Mouse (Mus musculus): Measurements from ENCODE around the gene Epdr1. TPM values are rescaled to one million over a fixed set of nuclear protein-coding genes. Genes with fewer than 3 reads are reported as not detected.

The Epdr1 gene
- polyA plus RNA-seq (2016; fragmentation: Nextera tagmentation; extraction: Ambion mirVana), result 20.8 and 21.1 TPM in 2 replicates

- H3K27ac ChIP-seq, result peak within 1 kb of the TSS; percentile 93
Observed at GRCm38 (mm10) chr13:19619216-19619927, at the start of gene Epdr1. Epdr1 (minus strand) TSS chr13:19619927.

GRCm38 (mm10) chr13:19668355-19669140 is 48.8 kb upstream of the Epdr1 start:
- Histone ChIP-seq H3K4me3 (no peak overlapping the region), H3K27me3 (ENCODE audit: poor library complexity, severe bottlenecking) (no peaks in the 10 kb centered on the region), H3K36me3 (replicated peaks) (no peaks in the 10 kb centered on the region), H3K27ac (no peak overlapping the region), H3K4me1 (no peaks in the 10 kb centered on the region), H3K9me3 (no peaks in the 10 kb centered on the region)
- 90% methylated on average over 4 of the region's 4 CpGs for WGBS
- DNase-seq (ENCODE audit: extremely low spot score, low spot score), result no peak

More at GRCm38 (mm10) chr13:19619216-19619927, at the start of gene Epdr1:
- no peaks in the 10 kb centered on the region for H3K9me3 ChIP-seq
- peaks cover 35% of the 10 kb centered on the region for H3K4me1 ChIP-seq
- under 1% methylated on average over 46 of the region's 46 CpGs for WGBS
- H3K27me3 ChIP-seq (ENCODE audit: poor library complexity, severe bottlenecking), result peaks cover 42% of the 10 kb centered on the region
- no peaks in the 10 kb centered on the region for H3K36me3 ChIP-seq (replicated peaks)
- peak; percentile 79 for DNase-seq (ENCODE audit: extremely low spot score, low spot score)
- H3K4me3 ChIP-seq, result peak within 1 kb of the TSS; percentile 76

GRCm38 (mm10) chr13:19652405-19652804 is 32.7 kb upstream of the Epdr1 start:
- no peak for DNase-seq (ENCODE audit: extremely low spot score, low spot score)
- H3K27me3 ChIP-seq (ENCODE audit: poor library complexity, severe bottlenecking), result no peaks in the 10 kb centered on the region
- H3K27ac ChIP-seq, result no peak overlapping the region
- WGBS, result 91% methylated on average over 2 of the region's 2 CpGs
- H3K4me1 ChIP-seq, result no peaks in the 10 kb centered on the region
- H3K9me3 ChIP-seq, result no peaks in the 10 kb centered on the region
- H3K4me3 ChIP-seq, result no peak overlapping the region
- H3K36me3 ChIP-seq (replicated peaks), result no peaks in the 10 kb centered on the region

GRCm38 (mm10) chr13:19649824-19650223 is 30.1 kb upstream of the Epdr1 start:
- Histone ChIP-seq H3K36me3 (replicated peaks) (no peaks in the 10 kb centered on the region), H3K4me1 (no peaks in the 10 kb centered on the region), H3K9me3 (no peaks in the 10 kb centered on the region), H3K27me3 (ENCODE audit: poor library complexity, severe bottlenecking) (no peaks in the 10 kb centered on the region), H3K27ac (no peak overlapping the region), H3K4me3 (no peak overlapping the region)
- no peak for DNase-seq (ENCODE audit: extremely low spot score, low spot score)
- WGBS, result 99% methylated on average over 2 of the region's 2 CpGs

GRCm38 (mm10) chr13:19644225-19644624 is 24.5 kb upstream of the Epdr1 start:
- no peak for DNase-seq (ENCODE audit: extremely low spot score, low spot score)
- no peaks in the 10 kb centered on the region for H3K9me3 ChIP-seq
- no peak overlapping the region for H3K27ac ChIP-seq
- H3K27me3 ChIP-seq (ENCODE audit: poor library complexity, severe bottlenecking), result no peaks in the 10 kb centered on the region
- 83% methylated on average over 2 of the region's 2 CpGs for WGBS
- H3K36me3 ChIP-seq (replicated peaks), result no peaks in the 10 kb centered on the region
- H3K4me3 ChIP-seq, result no peak overlapping the region
- H3K4me1 ChIP-seq, result no peaks in the 10 kb centered on the region

GRCm38 (mm10) chr13:19643519-19643918 is 23.8 kb upstream of the Epdr1 start:
- Histone ChIP-seq H3K27ac (no peak overlapping the region), H3K36me3 (replicated peaks) (no peaks in the 10 kb centered on the region), H3K9me3 (no peaks in the 10 kb centered on the region), H3K27me3 (ENCODE audit: poor library complexity, severe bottlenecking) (no peaks in the 10 kb centered on the region), H3K4me1 (no peaks in the 10 kb centered on the region), H3K4me3 (no peak overlapping the region)
- DNase-seq (ENCODE audit: extremely low spot score, low spot score), result no peak
- WGBS, result 92% methylated on average over 1 of the region's 1 CpGs

- WGBS, result 89% methylated on average over 2 of the region's 2 CpGs
- Histone ChIP-seq H3K36me3 (replicated peaks) (no peaks in the 10 kb centered on the region), H3K4me1 (no peaks in the 10 kb centered on the region), H3K4me3 (no peak overlapping the region), H3K27me3 (ENCODE audit: poor library complexity, severe bottlenecking) (no peaks in the 10 kb centered on the region), H3K27ac (no peak overlapping the region), H3K9me3 (no peaks in the 10 kb centered on the region)
- no peak for DNase-seq (ENCODE audit: extremely low spot score, low spot score)
Observed at GRCm38 (mm10) chr13:19640203-19640851, 20.6 kb upstream of the Epdr1 start.

- Histone ChIP-seq H3K36me3 (replicated peaks) (no peaks in the 10 kb centered on the region), H3K4me3 (no peak overlapping the region), H3K27ac (no peak overlapping the region), H3K9me3 (no peaks in the 10 kb centered on the region), H3K27me3 (ENCODE audit: poor library complexity, severe bottlenecking) (no peaks in the 10 kb centered on the region), H3K4me1 (no peaks in the 10 kb centered on the region)
- no peak for DNase-seq (ENCODE audit: extremely low spot score, low spot score)
- 73% methylated on average over 4 of the region's 4 CpGs for WGBS
Observed at GRCm38 (mm10) chr13:19636131-19636530, 16.4 kb upstream of the Epdr1 start.

GRCm38 (mm10) chr13:19630768-19631709 is 11.3 kb upstream of the Epdr1 start:
- 91% methylated on average over 5 of the region's 5 CpGs for WGBS

GRCm38 (mm10) chr13:19626473-19626872 is 6.7 kb upstream of the Epdr1 start:
- no peak for DNase-seq (ENCODE audit: extremely low spot score, low spot score)
- Histone ChIP-seq H3K36me3 (replicated peaks) (no peaks in the 10 kb centered on the region), H3K27me3 (ENCODE audit: poor library complexity, severe bottlenecking) (peaks cover 37% of the 10 kb centered on the region), H3K4me3 (no peak overlapping the region), H3K4me1 (peaks cover 15% of the 10 kb centered on the region), H3K9me3 (no peaks in the 10 kb centered on the region), H3K27ac (no peak overlapping the region)
- WGBS, result 94% methylated on average over 1 of the region's 1 CpGs

More at GRCm38 (mm10) chr13:19630768-19631709, 11.3 kb upstream of the Epdr1 start:
- no peak overlapping the region for H3K27ac ChIP-seq
- no peaks in the 10 kb centered on the region for H3K36me3 ChIP-seq (replicated peaks)
- no peak for DNase-seq (ENCODE audit: extremely low spot score, low spot score)
- H3K4me3 ChIP-seq, result no peak overlapping the region
- H3K4me1 ChIP-seq, result no peaks in the 10 kb centered on the region
- H3K27me3 ChIP-seq (ENCODE audit: poor library complexity, severe bottlenecking), result no peaks in the 10 kb centered on the region
- no peaks in the 10 kb centered on the region for H3K9me3 ChIP-seq

GRCm38 (mm10) chr13:19624632-19625320 is 5.0 kb upstream of the Epdr1 start:
- Histone ChIP-seq H3K4me3 (no peak overlapping the region), H3K9me3 (no peaks in the 10 kb centered on the region), H3K27ac (no peak overlapping the region), H3K27me3 (ENCODE audit: poor library complexity, severe bottlenecking) (peaks cover 50% of the 10 kb centered on the region), H3K4me1 (peaks cover 15% of the 10 kb centered on the region), H3K36me3 (replicated peaks) (no peaks in the 10 kb centered on the region)
- DNase-seq (ENCODE audit: extremely low spot score, low spot score), result no peak
- WGBS, result 93% methylated on average over 11 of the region's 11 CpGs
